Comparison of ENCODE assay signal across 8 mouse cellular contexts in the genomic region with DNA sequence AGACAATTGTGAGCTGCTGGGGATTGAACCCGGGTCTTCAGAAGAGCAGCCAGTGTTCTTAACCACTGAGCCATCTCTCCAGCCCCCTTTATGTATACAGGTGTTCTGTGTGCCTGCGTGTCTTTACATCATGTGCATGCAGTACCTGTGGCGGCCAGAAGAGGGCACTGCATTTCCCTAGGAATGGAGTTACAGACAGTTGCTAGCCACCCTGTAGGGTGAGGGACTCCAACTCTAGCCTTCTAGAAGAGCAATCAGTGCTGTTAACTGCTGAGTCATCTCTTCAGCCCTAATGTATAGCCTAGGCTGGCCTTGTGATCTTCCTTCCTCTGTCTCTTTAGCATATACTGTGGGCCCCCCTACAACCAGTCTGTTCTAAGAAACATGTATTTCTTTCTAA. TPM values are rescaled to one million over a fixed set of nuclear protein-coding genes. Genes with fewer than 3 reads are reported as not detected.
A peak's percentile ranks its signal among the peaks of the same experiment; 100 is the strongest.
DNase-seq lines count a peak whose midpoint lies in the region; ATAC-seq lines count a peak whose summit lies in the region.

No protein-coding gene starts in this region.

- DNase-seq in cerebellum, postnatal 14 days, result peak; percentile 42 to 73
- DNase-seq in cerebellum, adult 9-10 months, result no peak
- DNase-seq in left cerebral cortex, postnatal 4 days, result peak; percentile 31
- no peak for DNase-seq in left cerebral cortex, adult 18-20 months (ENCODE audit: low spot score in 2 of 2)
- no peak for DNase-seq in ovary, postnatal 14 days (ENCODE audit: low spot score)
- no peak for DNase-seq in urinary bladder, postnatal 4 days (ENCODE audit: low spot score in 2 of 2)

- intact Hi-C loops in left cerebral cortex, postnatal 4 days (cut with DNase I), result no loop called here

- ATAC-seq in erythroid progenitor cell, adult 5-6 weeks (replicated peaks; ENCODE audit: low FRiP score, poor library complexity, severe bottlenecking), result peak; percentile 54; the same call in 1 of the 2 replicates
- ATAC-seq in neutrophil, adult 5-6 weeks (ENCODE audit: extremely low read depth, insufficient number of reproducible peaks, low FRiP score, poor library complexity, severe bottlenecking), result peak; percentile 74

RNA-seq across cellular contexts. Expression of gene Gm11639, which starts 36.9 kb away (rescaled TPM):
- total RNA-seq in left cerebral cortex, postnatal 4 days (2021), result under 1 TPM; 0.79 to 0.96 TPM
- total RNA-seq in left cerebral cortex, adult 18-20 months (2021), result 1 to 10 TPM in 1 of 2 experiments, under 1 TPM in 1; 0.49 to 1.2 TPM
- total RNA-seq in erythroid progenitor cell, adult 5-6 weeks (2015; ENCODE audit: low replicate concordance), result not detected in 2 replicates
- total RNA-seq in erythroid progenitor cell, adult 5-6 weeks (2017; ENCODE audit: low replicate concordance), result not detected in 2 replicates
- total RNA-seq in neutrophil, adult 5-6 weeks (2017), result under 0.01 TPM in 2 replicates

RNA-seq across cellular contexts. Expression of gene Itgb3, which starts 40.8 kb away (rescaled TPM):
- total RNA-seq in left cerebral cortex, postnatal 4 days (2021), result 1 to 10 TPM; 4.1 TPM
- 1 to 10 TPM; 2.5 to 2.6 TPM for total RNA-seq in left cerebral cortex, adult 18-20 months (2021)
- 2.1 TPM in 1 of 2 replicates, not detected in the other for total RNA-seq in erythroid progenitor cell, adult 5-6 weeks (2015; ENCODE audit: low replicate concordance)
- total RNA-seq in erythroid progenitor cell, adult 5-6 weeks (2017; ENCODE audit: low replicate concordance), result 2.4 and 3.6 TPM in 2 replicates
- total RNA-seq in neutrophil, adult 5-6 weeks (2017), result 27.5 and 29.2 TPM in 2 replicates

Comparison
In these comparisons a context has a peak if more than half of its experiments do, and no peak if none do; other contexts are left out.
1. DNase-seq: peak in cerebellum, postnatal 14 days (2 of 2) and left cerebral cortex, postnatal 4 days (single experiment); none in cerebellum, adult 9-10 months (single experiment), left cerebral cortex, adult 18-20 months (0 of 2), ovary, postnatal 14 days (single experiment) and urinary bladder, postnatal 4 days (0 of 2).